Mouse (Mus musculus): ENCODE data around the gene Abo. TPM values are rescaled to one million over a fixed set of nuclear protein-coding genes. Genes with fewer than 3 reads are reported as not detected.

Abo gene
- polyA plus RNA-seq (2012; rRNA removed; ENCODE audit: low replicate concordance) = not detected in 2 replicates

GRCm38 (mm10) chr2:26864879-26865278, at the start of gene Abo:
Abo (minus strand) TSS chr2:26864979.

DNA sequence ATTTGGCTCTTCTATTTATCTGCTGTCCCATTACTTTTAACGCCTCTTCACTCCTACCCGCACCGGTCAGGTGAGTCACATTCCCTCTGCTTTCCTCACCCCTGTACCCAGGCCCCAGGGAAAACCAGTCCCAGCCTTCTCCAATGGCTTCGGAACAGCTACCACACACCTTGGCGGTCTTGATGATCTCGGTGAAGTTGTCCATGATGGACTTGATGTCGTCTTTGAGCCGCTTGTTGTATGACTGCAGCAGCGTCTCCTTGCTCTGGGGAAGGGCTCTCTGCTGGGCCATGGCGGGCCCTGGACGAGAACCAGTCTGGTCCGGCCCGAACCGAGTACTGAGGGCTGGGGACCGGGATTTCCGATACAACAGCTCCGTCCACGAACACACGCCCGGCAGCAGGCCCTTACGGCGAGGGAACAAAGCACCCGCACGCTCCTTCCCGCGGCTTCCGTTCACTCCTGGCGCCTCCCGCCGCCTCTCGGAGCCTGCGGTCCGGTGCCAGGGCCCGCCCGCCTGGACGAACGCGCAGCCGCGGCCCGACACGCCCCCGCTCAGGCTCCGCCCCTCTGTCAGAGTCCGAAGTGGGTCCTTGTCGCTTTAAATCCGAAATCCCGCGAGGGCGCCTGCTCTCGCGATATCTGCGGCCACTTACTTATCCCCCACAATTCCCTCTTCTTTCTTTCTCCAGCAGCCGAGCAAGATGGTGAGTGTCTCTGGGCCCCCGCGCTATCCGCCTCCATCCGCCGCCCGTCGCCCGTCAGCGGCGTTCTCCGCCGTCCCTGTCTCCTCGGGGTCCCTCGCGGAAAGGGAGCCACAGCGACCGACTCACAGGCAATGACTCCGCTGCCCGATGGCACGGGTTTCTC, 45.6 kb upstream of the Abo start, which contains the start of the genes Med22 and Rpl7a:
TSS of gene Med22 (minus strand) at position 554 of the 870 bp plus-strand sequence.
TSS of gene Rpl7a (plus strand) at position 641 of the 870 bp plus-strand sequence.

GRCm38 (mm10) chr2:26902467-26903220, 37.9 kb upstream of the Abo start, which contains the start of gene Surf6:
Surf6 (minus strand) TSS chr2:26902879.

Other genes with a start within 250 kb of the Abo start
- 39.7 and 59.8 TPM in 2 replicates for gene Fam69b, start 236.5 kb downstream of the Abo start, polyA plus RNA-seq (2012; rRNA removed; ENCODE audit: low replicate concordance)
- not detected in 2 replicates for gene Lcn4, start 193.7 kb downstream of the Abo start, polyA plus RNA-seq (2012; rRNA removed; ENCODE audit: low replicate concordance)
- gene Surf6, start 37.9 kb upstream of the Abo start, polyA plus RNA-seq (2012; rRNA removed; ENCODE audit: low replicate concordance) = 9.1 and 13.7 TPM in 2 replicates
- 45.2 and 57.1 TPM in 2 replicates for gene Med22, start 45.7 kb upstream of the Abo start, polyA plus RNA-seq (2012; rRNA removed; ENCODE audit: low replicate concordance)
- gene Rpl7a, start 45.8 kb upstream of the Abo start, polyA plus RNA-seq (2012; rRNA removed; ENCODE audit: low replicate concordance) = 643 and 1,211 TPM in 2 replicates
- 30.7 and 39.1 TPM in 2 replicates for gene Surf2, start 51.4 kb upstream of the Abo start, polyA plus RNA-seq (2012; rRNA removed; ENCODE audit: low replicate concordance)
- 62.4 and 65.8 TPM in 2 replicates for gene Surf1, start 51.6 kb upstream of the Abo start, polyA plus RNA-seq (2012; rRNA removed; ENCODE audit: low replicate concordance)
- 277 and 296 TPM in 2 replicates for gene Surf4, start 68.9 kb upstream of the Abo start, polyA plus RNA-seq (2012; rRNA removed; ENCODE audit: low replicate concordance)
- gene Stkld1, start 69.1 kb upstream of the Abo start, polyA plus RNA-seq (2012; rRNA removed; ENCODE audit: low replicate concordance) = 0.30 and 0.46 TPM in 2 replicates
- gene Rexo4, start 99.4 kb upstream of the Abo start, polyA plus RNA-seq (2012; rRNA removed; ENCODE audit: low replicate concordance) = 17.8 and 35.4 TPM in 2 replicates
- 0.06 TPM in 1 of 2 replicates, not detected in the other for gene Adamts13, start 108.4 kb upstream of the Abo start, polyA plus RNA-seq (2012; rRNA removed; ENCODE audit: low replicate concordance)
- gene Cacfd1, start 144.9 kb upstream of the Abo start, polyA plus RNA-seq (2012; rRNA removed; ENCODE audit: low replicate concordance) = 40.7 and 73.8 TPM in 2 replicates
- 2.8 and 8.1 TPM in 2 replicates for gene Slc2a6, start 163.0 kb upstream of the Abo start, polyA plus RNA-seq (2012; rRNA removed; ENCODE audit: low replicate concordance)
- 0.19 TPM in 1 of 2 replicates, not detected in the other for gene Mymk, start 207.2 kb upstream of the Abo start, polyA plus RNA-seq (2012; rRNA removed; ENCODE audit: low replicate concordance)
- gene Adamtsl2, start 214.4 kb upstream of the Abo start, polyA plus RNA-seq (2012; rRNA removed; ENCODE audit: low replicate concordance) = 3.9 and 8.9 TPM in 2 replicates

Measured in subcutaneous adipose tissue, adult 2 months (tissue).